Mouse (Mus musculus) CH12.LX (cell line): ENCODE measurements at regions not wholly inside any gene's neighbourhood (a gene's known extent, or its start where the extent isn't known, plus 50 kb on each side); places are given as distances from the start of the nearest gene placed in this dataset.

Experiments used
- DNase-seq: peaks from one replicate; pipeline ENCODE4 v3.0.0-alpha.2; 2013; ENCODE audit errors: extremely low read depth
- H3K27ac ChIP-seq: 2 replicates; pipeline ENCODE4 v1.5.1; 2012; ENCODE audit warnings: low read depth, mild to moderate bottlenecking, control low read depth, moderate library complexity; ENCODE audit not compliant: insufficient read depth
- H3K27me3 ChIP-seq: replicated peaks from 2 replicates; pipeline ENCODE3; 2012; ENCODE audit warnings: inconsistent platforms
- H3K36me3 ChIP-seq, 2 experiments: replicated peaks in 1 of 2; 2 replicates each; pipeline versions ENCODE3 to v1.6.1; 2012; ENCODE audit warnings: inconsistent platforms in 1 of 2, low read length in 1 of 2, mild to moderate bottlenecking in 1 of 2, mixed read lengths in 1 of 2, moderate library complexity in 1 of 2; ENCODE audit not compliant: control insufficient read depth in 1 of 2, insufficient read depth in 1 of 2
- H3K4me1 ChIP-seq, 2 experiments: 2 replicates each; pipeline ENCODE4 v1.6.1; 2012; ENCODE audit warnings: inconsistent platforms in 1 of 2, moderate library complexity in 1 of 2; ENCODE audit not compliant: insufficient read depth in 2 of 2, control insufficient read depth in 1 of 2
- H3K4me2 ChIP-seq: 2 replicates; pipeline ENCODE4 v1.6.1; 2012; ENCODE audit warnings: low read depth, mild to moderate bottlenecking, control low read depth; ENCODE audit not compliant: poor library complexity, insufficient read depth, severe bottlenecking
- H3K4me3 ChIP-seq, 3 experiments: fragments of 150-350 bp in 1 of 3; sonication (generic) in 1 of 3; replicated peaks in 1 of 3; 2 replicates each; pipeline versions ENCODE3 to v1.5.1; 2011 to 2012; ENCODE audit warnings: low read depth in 2 of 3, low read length in 2 of 3, mild to moderate bottlenecking in 2 of 3, moderate library complexity in 2 of 3, control low read depth in 1 of 3, improper control_type of control experiment in 1 of 3, inconsistent platforms in 1 of 3, mixed read lengths in 1 of 3; ENCODE audit not compliant: poor library complexity in 1 of 3
- H3K79me2 ChIP-seq: replicated peaks from 2 replicates; pipeline ENCODE4 v1.6.1; 2012; ENCODE audit warnings: mild to moderate bottlenecking, moderate library complexity; ENCODE audit not compliant: control insufficient read depth, poor library complexity, insufficient read depth, severe bottlenecking; ENCODE audit errors: extremely low read depth
- H3K9ac ChIP-seq: 2 replicates; pipeline ENCODE4 v1.6.1; 2012; ENCODE audit warnings: low read depth, mild to moderate bottlenecking, control low read depth, moderate library complexity; ENCODE audit not compliant: insufficient read depth
- H3K9me3 ChIP-seq: replicated peaks from 2 replicates; pipeline ENCODE3; 2012; ENCODE audit warnings: low read length, inconsistent platforms, mixed read lengths
- BHLHE40 ChIP-seq: IDR thresholded peaks from 2 replicates; pipeline ENCODE4 v1.6.1; 2011; ENCODE audit warnings: mild to moderate bottlenecking, low read depth, low read length, improper control_type of control experiment
- CHD1 ChIP-seq: IDR thresholded peaks from 2 replicates; pipeline ENCODE4 v1.6.1; 2012; ENCODE audit warnings: low read depth, low read length, improper control_type of control experiment, inconsistent platforms
- CHD2 ChIP-seq: IDR thresholded peaks from 2 replicates; pipeline ENCODE4 v1.6.1; 2011; ENCODE audit warnings: low read length, improper control_type of control experiment
- CTCF ChIP-seq, 2 experiments: IDR thresholded peaks in 1 of 2; conservative IDR thresholded peaks in 1 of 2; 2 replicates each; pipeline ENCODE4 v1.5.1; 2011 to 2012; ENCODE audit warnings: low read depth in 2 of 2, low read length in 2 of 2, improper control_type of control experiment in 1 of 2, inconsistent platforms in 1 of 2, mild to moderate bottlenecking in 1 of 2, moderate library complexity in 1 of 2
- ELF1 ChIP-seq: IDR thresholded peaks from 2 replicates; pipeline ENCODE4 v1.6.1; 2014; ENCODE audit warnings: low read depth, mild to moderate bottlenecking, inconsistent platforms, low read length, improper control_type of control experiment
- ETS1 ChIP-seq: conservative IDR thresholded peaks from 2 replicates; pipeline ENCODE4 v1.6.1; 2012; ENCODE audit warnings: low read depth, mild to moderate bottlenecking, inconsistent platforms, low read length, improper control_type of control experiment, moderate library complexity
- GABPA ChIP-seq: IDR thresholded peaks from 2 replicates; pipeline ENCODE4 v1.6.1; 2012; ENCODE audit warnings: low read depth, low read length, improper control_type of control experiment, inconsistent platforms; ENCODE audit not compliant: insufficient replicate concordance
- IRF4 ChIP-seq: IDR thresholded peaks from 2 replicates; pipeline ENCODE4 v1.6.1; 2014; ENCODE audit warnings: low read depth, mild to moderate bottlenecking, inconsistent platforms, low read length, improper control_type of control experiment
- JUN ChIP-seq: IDR thresholded peaks from 2 replicates; pipeline ENCODE4 v1.6.1; 2011; ENCODE audit warnings: low read depth, mild to moderate bottlenecking, low read length, improper control_type of control experiment, moderate library complexity; ENCODE audit not compliant: insufficient read depth
- JUND ChIP-seq: conservative IDR thresholded peaks from 2 replicates; pipeline ENCODE4 v1.6.1; 2011; ENCODE audit warnings: low read depth, low read length, improper control_type of control experiment
- KAT2A ChIP-seq: IDR thresholded peaks from 2 replicates; pipeline ENCODE4 v1.6.1; 2012; ENCODE audit warnings: low read length, improper control_type of control experiment, inconsistent platforms; ENCODE audit not compliant: insufficient replicate concordance
- MAFK ChIP-seq: IDR thresholded peaks from 2 replicates; pipeline ENCODE4 v1.6.1; 2011; ENCODE audit warnings: low read length, improper control_type of control experiment; ENCODE audit not compliant: insufficient replicate concordance
- MAX ChIP-seq: IDR thresholded peaks from 2 replicates; pipeline ENCODE4 v1.6.1; 2011; ENCODE audit warnings: low read length, improper control_type of control experiment
- MEF2A ChIP-seq: IDR thresholded peaks from 2 replicates; pipeline ENCODE4 v1.6.1; 2014; ENCODE audit warnings: low read depth, mild to moderate bottlenecking, inconsistent platforms, low read length, improper control_type of control experiment, borderline replicate concordance
- NELFE ChIP-seq: IDR thresholded peaks from 2 replicates; pipeline ENCODE4 v1.6.1; 2011; ENCODE audit warnings: low read depth, low read length, improper control_type of control experiment
- NRF1 ChIP-seq: IDR thresholded peaks from 2 replicates; pipeline ENCODE4 v1.6.1; 2014; ENCODE audit warnings: low read depth, mild to moderate bottlenecking, inconsistent platforms, low read length, improper control_type of control experiment, moderate library complexity
- PAX5 ChIP-seq: IDR thresholded peaks from 2 replicates; pipeline ENCODE4 v1.6.1; 2012; ENCODE audit warnings: low read length, inconsistent platforms, mixed read lengths
- POLR2AphosphoS2 ChIP-seq: IDR thresholded peaks from 2 replicates; pipeline ENCODE4 v1.6.1; 2011; ENCODE audit warnings: low read depth, low read length, improper control_type of control experiment
- RAD21 ChIP-seq: IDR thresholded peaks from 2 replicates; pipeline ENCODE4 v1.6.1; 2011; ENCODE audit warnings: low read depth, mild to moderate bottlenecking, low read length, improper control_type of control experiment, moderate library complexity
- RCOR1 ChIP-seq: conservative IDR thresholded peaks from 2 replicates; pipeline ENCODE4 v1.6.1; 2012; ENCODE audit warnings: low read depth, mild to moderate bottlenecking, inconsistent platforms, low read length, improper control_type of control experiment
- SIN3A ChIP-seq: IDR thresholded peaks from 2 replicates; pipeline ENCODE4 v1.6.1; 2012; ENCODE audit warnings: low read length, improper control_type of control experiment, inconsistent platforms
- TBP ChIP-seq: conservative IDR thresholded peaks from 2 replicates; pipeline ENCODE4 v1.6.1; 2011; ENCODE audit warnings: low read depth, low read length, improper control_type of control experiment
- TCF12 ChIP-seq: IDR thresholded peaks from 2 replicates; pipeline ENCODE4 v1.6.1; 2014; ENCODE audit warnings: low read depth, mild to moderate bottlenecking, inconsistent platforms, low read length, improper control_type of control experiment
- UBTF ChIP-seq: IDR thresholded peaks from 2 replicates; pipeline ENCODE4 v1.6.1; 2012; ENCODE audit warnings: low read depth, mild to moderate bottlenecking, inconsistent platforms, low read length, improper control_type of control experiment, moderate library complexity
- USF1 ChIP-seq: IDR thresholded peaks from 2 replicates; pipeline ENCODE4 v1.6.1; 2014; ENCODE audit warnings: low read depth, mild to moderate bottlenecking, inconsistent platforms, low read length, improper control_type of control experiment
- USF2 ChIP-seq: conservative IDR thresholded peaks from 2 replicates; pipeline ENCODE4 v1.6.1; 2011; ENCODE audit warnings: low read depth, low read length, improper control_type of control experiment
- ZC3H11A ChIP-seq: IDR thresholded peaks from 2 replicates; pipeline ENCODE4 v1.6.1; 2012; ENCODE audit warnings: low read depth, mild to moderate bottlenecking, inconsistent platforms, low read length, improper control_type of control experiment
- ZKSCAN1 ChIP-seq: IDR thresholded peaks from 2 replicates; pipeline ENCODE4 v1.6.1; 2012; ENCODE audit warnings: low read depth, inconsistent platforms, low read length, improper control_type of control experiment, borderline replicate concordance
- ZMIZ1 ChIP-seq: IDR thresholded peaks from 2 replicates; pipeline ENCODE4 v1.6.1; 2012; ENCODE audit warnings: low read depth, mild to moderate bottlenecking, inconsistent platforms, low read length, improper control_type of control experiment
- ZNF384 ChIP-seq: IDR thresholded peaks from 2 replicates; pipeline ENCODE4 v1.6.1; 2012; ENCODE audit warnings: low read depth, low read length, improper control_type of control experiment, inconsistent platforms
- dilution Hi-C: fragments of 300-500 bp; cut with MboI; formaldehyde crosslinking; loops from 2 replicates; pipeline ENCODE4 v1.14.3; 2020; ENCODE audit warnings: low sequenced_read_pairs; ENCODE audit not compliant: extremely low pct_unique_long_range_greater_than_20kb, extremely low pct_ligation_motif_present
- in situ Hi-C: fragments of 300-500 bp; cut with MboI; formaldehyde crosslinking; loops from 3 replicates; pipeline ENCODE4 v1.14.3; 2019; ENCODE audit warnings: low sequenced_read_pairs, low pct_ligation_motif_present, low pct_unique_long_range_greater_than_20kb, mixed read lengths

- no peak for DNase-seq
- in situ Hi-C loops (no loop called here), dilution Hi-C loops (no loop called here)
- H3K4me2 ChIP-seq = no peak overlapping the region
- H3K27ac ChIP-seq = no peak overlapping the region
- H3K9ac ChIP-seq = no peak overlapping the region
- TF ChIP-seq CHD2 (no peak), POLR2AphosphoS2 (no peak), MEF2A (no peak), PAX5 (no peak), JUN (no peak), MAFK (no peak), TCF12 (no peak), NRF1 (no peak), IRF4 (no peak), USF1 (no peak), ZC3H11A (no peak), GABPA (no peak), MAX (no peak), ZMIZ1 (no peak), SIN3A (no peak), ETS1 (no peak), UBTF (no peak)
- TF ChIP-seq, all 38 proteins: peak for 0
- Histone ChIP-seq H3K4me1 (peaks cover 2 to 18% of the 10 kb centered on the region in 2 experiments; a peak in 3 of 4 replicates), H3K4me3 (no peak overlapping the region), H3K79me2 (no peaks in the 10 kb centered on the region), H3K9me3 (no peaks in the 10 kb centered on the region), H3K36me3 (no peaks in the 10 kb centered on the region), H3K27me3 (no peaks in the 10 kb centered on the region)
Measured at GRCm38 (mm10) chr13:92988600-92988999, 144.0 kb downstream of the Mtx3 start.

- H3K79me2 ChIP-seq = no peaks in the 10 kb centered on the region
- no peak overlapping the region for H3K9ac ChIP-seq
- TF ChIP-seq USF2 (no peak), NELFE (no peak), ZNF384 (no peak), ZMIZ1 (no peak), ELF1 (no peak), RCOR1 (no peak), TCF12 (no peak), JUN (no peak), USF1 (no peak), ZKSCAN1 (no peak), CTCF (conservative IDR thresholded peaks at IDR 0.05 in 1 of 2, IDR thresholded peaks at IDR 0.05 in 1 of 2; ENCODE audit: low read depth in 2 of 2, low read length in 2 of 2) (no peak), JUND (no peak), TBP (no peak), CHD1 (no peak), RAD21 (no peak), CHD2 (no peak), BHLHE40 (no peak), KAT2A (no peak)
- TF ChIP-seq, all 38 proteins: peak for 0
- Histone ChIP-seq H3K9me3 (no peaks in the 10 kb centered on the region), H3K4me1 (peaks cover 2 to 18% of the 10 kb centered on the region in 2 experiments; a peak in 3 of 4 replicates), H3K4me3 (no peak overlapping the region), H3K36me3 (no peaks in the 10 kb centered on the region), H3K27ac (no peak overlapping the region), H3K4me2 (no peak overlapping the region), H3K27me3 (no peaks in the 10 kb centered on the region)
- DNase-seq = no peak
- in situ Hi-C loops = loop anchor here (10.0 kb wide), 1 partner anchor 144 kb away; no protein-coding TSS in a partner anchor
- dilution Hi-C loops = no loop called here
Measured at GRCm38 (mm10) chr13:92990316-92991206, 146.0 kb downstream of the Mtx3 start.
